Mouse (Mus musculus): ENCODE results near the gene Cd274. TPM values are rescaled to one million over a fixed set of nuclear protein-coding genes. Genes with fewer than 3 reads are reported as not detected.
A peak's percentile ranks its signal among the peaks of the same experiment; 100 is the strongest.

Gene Cd274
- total RNA-seq, 1 experiment: 0.62 TPM

DNA sequence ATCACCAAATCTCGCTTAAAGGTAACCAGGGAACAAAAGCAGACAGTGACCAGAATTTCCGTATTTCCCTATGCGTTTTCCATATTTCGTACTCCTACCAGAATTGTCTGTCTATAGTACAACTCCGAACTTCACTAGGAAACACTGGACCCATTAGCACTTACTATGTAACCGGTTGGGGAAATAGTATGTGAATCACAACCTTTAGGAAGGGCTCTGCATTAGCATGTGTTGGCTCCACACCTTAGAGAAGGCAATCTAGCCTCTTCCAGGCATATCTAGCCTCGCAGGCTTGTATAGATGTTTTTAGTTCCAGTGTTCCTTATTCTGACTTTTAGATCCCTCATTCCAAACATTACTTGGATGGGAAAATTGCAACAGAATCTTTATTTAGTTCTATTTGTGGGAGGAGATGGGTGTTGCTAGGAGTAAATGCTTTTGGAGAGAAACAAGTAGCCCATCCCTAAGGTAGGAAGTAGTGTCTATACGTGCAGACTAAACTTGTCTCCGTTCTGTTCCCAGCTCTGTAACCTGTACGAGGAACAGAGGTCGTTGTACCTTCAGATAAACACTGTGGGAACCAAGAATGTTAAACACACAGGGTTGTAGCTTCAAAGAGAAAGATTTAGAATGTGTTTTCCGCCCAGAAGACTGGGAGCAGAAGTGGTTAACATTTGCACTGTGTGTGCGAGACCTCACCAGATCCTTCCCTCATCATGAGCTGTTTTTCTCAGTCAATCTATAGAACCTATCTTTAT, 4.9 kb upstream of the Cd274 start:
- Histone ChIP-seq H3K36me3 (ENCODE audit: control insufficient read depth, insufficient read depth, low read length, poor library complexity, severe bottlenecking) (no peaks in the 10 kb centered on the region), H3K9me3 (ENCODE audit: control insufficient read depth, insufficient read depth, low read depth, low read length) (no peaks in the 10 kb centered on the region), H3K9ac (ENCODE audit: insufficient read depth, low read depth, low read length, poor library complexity, severe bottlenecking) (no peak overlapping the region), H3K4me1 (ENCODE audit: control insufficient read depth in 2 of 2, insufficient read depth in 2 of 2, low read length in 2 of 2, poor library complexity in 1 of 2) (peaks cover 0 to 6% of the 10 kb centered on the region in 2 experiments; a peak in 1 of 4 replicates), H3K27ac (ENCODE audit: insufficient read depth, low read depth, low read length, poor library complexity, severe bottlenecking) (no peak overlapping the region), H3K4me3 (ENCODE audit: insufficient read depth in 1 of 2, low read depth in 1 of 2, low read length in 2 of 2, poor library complexity in 1 of 2, severe bottlenecking in 1 of 2) (peak overlapping the region; percentile 23 to 82; a peak in 3 of 4 replicates)
- in situ Hi-C loops (cut with MboI; ENCODE audit: low sequenced_read_pairs in 2 of 2, unreplicated experiment in 2 of 2): no loop called here
- TF ChIP-seq MAFK (IDR thresholded peaks at IDR 0.05; ENCODE audit: insufficient read depth, low read depth, low read length) (no peak), ZC3H11A (IDR thresholded peaks at IDR 0.05; ENCODE audit: borderline replicate concordance, low read depth, low read length) (no peak), ZNF384 (IDR thresholded peaks at IDR 0.05; ENCODE audit: low read depth, low read length) (no peak), CHD2 (IDR thresholded peaks at IDR 0.05; ENCODE audit: low read depth, low read length) (no peak), HCFC1 (IDR thresholded peaks at IDR 0.05; ENCODE audit: borderline replicate concordance, insufficient read depth, low read length) (no peak)
- no peak for DNase-seq (ENCODE audit: low read depth, low spot score)

DNA sequence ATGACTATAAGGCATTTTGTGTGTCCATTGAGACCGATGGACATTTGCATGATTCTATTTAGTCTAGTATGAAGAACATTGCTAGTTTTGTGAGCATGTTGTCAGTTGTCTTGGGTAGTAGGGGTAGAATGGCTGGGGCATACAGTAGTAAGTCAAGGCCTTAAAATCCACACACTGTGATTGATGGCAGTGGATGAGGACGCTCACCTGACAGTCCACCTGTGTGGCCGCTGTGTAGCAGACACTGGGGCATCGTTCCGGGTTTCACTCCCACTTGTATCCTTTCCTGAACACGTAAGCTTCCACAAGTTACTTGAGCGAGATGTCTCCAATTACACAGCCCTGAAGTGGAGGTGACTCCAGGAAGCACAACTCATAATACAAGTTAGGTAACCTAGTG, 3.7 kb upstream of the Cd274 start:
- H3K4me3 ChIP-seq (ENCODE audit: insufficient read depth in 1 of 2, low read depth in 1 of 2, low read length in 2 of 2, poor library complexity in 1 of 2, severe bottlenecking in 1 of 2): no peak overlapping the region
- H3K9me3 ChIP-seq (ENCODE audit: control insufficient read depth, insufficient read depth, low read depth, low read length): no peaks in the 10 kb centered on the region
- H3K36me3 ChIP-seq (ENCODE audit: control insufficient read depth, insufficient read depth, low read length, poor library complexity, severe bottlenecking): no peaks in the 10 kb centered on the region
- no peak overlapping the region for H3K27ac ChIP-seq (ENCODE audit: insufficient read depth, low read depth, low read length, poor library complexity, severe bottlenecking)
- peaks cover 0 to 6% of the 10 kb centered on the region in 2 experiments; a peak in 2 of 4 replicates for H3K4me1 ChIP-seq (ENCODE audit: control insufficient read depth in 2 of 2, insufficient read depth in 2 of 2, low read length in 2 of 2, poor library complexity in 1 of 2)
- no peak overlapping the region for H3K9ac ChIP-seq (ENCODE audit: insufficient read depth, low read depth, low read length, poor library complexity, severe bottlenecking)
- DNase-seq (ENCODE audit: low read depth, low spot score): no peak
- in situ Hi-C loops (cut with MboI; ENCODE audit: low sequenced_read_pairs in 2 of 2, unreplicated experiment in 2 of 2): no loop called here
- TF ChIP-seq HCFC1 (IDR thresholded peaks at IDR 0.05; ENCODE audit: borderline replicate concordance, insufficient read depth, low read length) (no peak), ZNF384 (IDR thresholded peaks at IDR 0.05; ENCODE audit: low read depth, low read length) (no peak), MAFK (IDR thresholded peaks at IDR 0.05; ENCODE audit: insufficient read depth, low read depth, low read length) (no peak), CHD2 (IDR thresholded peaks at IDR 0.05; ENCODE audit: low read depth, low read length) (no peak), ZC3H11A (IDR thresholded peaks at IDR 0.05; ENCODE audit: borderline replicate concordance, low read depth, low read length) (no peak)

DNA sequence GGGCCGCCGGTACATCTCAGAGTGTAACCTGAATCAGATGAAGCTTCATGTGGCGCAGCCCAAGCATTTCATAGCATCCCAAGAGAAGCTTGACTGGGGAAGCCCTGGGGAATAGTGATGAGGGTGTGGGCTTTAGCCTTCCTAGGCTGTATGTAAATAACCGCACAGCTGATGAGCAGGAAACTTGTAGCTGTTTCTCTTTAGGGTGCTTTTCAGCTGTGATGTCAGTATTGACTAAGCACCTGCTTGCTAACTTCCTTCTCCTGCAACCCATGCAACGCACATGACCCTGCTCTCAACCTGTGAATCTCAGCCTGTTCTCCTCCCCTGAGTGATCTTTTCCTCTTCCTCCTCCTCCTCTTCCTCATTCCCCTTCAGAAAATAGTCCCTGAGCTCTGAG, 3.2 kb upstream of the Cd274 start:
- Histone ChIP-seq H3K4me1 (ENCODE audit: control insufficient read depth in 2 of 2, insufficient read depth in 2 of 2, low read length in 2 of 2, poor library complexity in 1 of 2) (peaks cover 0 to 6% of the 10 kb centered on the region in 2 experiments; a peak in 2 of 4 replicates), H3K36me3 (ENCODE audit: control insufficient read depth, insufficient read depth, low read length, poor library complexity, severe bottlenecking) (no peaks in the 10 kb centered on the region), H3K9ac (ENCODE audit: insufficient read depth, low read depth, low read length, poor library complexity, severe bottlenecking) (no peak overlapping the region), H3K27ac (ENCODE audit: insufficient read depth, low read depth, low read length, poor library complexity, severe bottlenecking) (no peak overlapping the region), H3K4me3 (ENCODE audit: insufficient read depth in 1 of 2, low read depth in 1 of 2, low read length in 2 of 2, poor library complexity in 1 of 2, severe bottlenecking in 1 of 2) (no peak overlapping the region), H3K9me3 (ENCODE audit: control insufficient read depth, insufficient read depth, low read depth, low read length) (no peaks in the 10 kb centered on the region)
- DNase-seq (ENCODE audit: low read depth, low spot score): no peak
- TF ChIP-seq MAFK (IDR thresholded peaks at IDR 0.05; ENCODE audit: insufficient read depth, low read depth, low read length) (no peak), CHD2 (IDR thresholded peaks at IDR 0.05; ENCODE audit: low read depth, low read length) (no peak), HCFC1 (IDR thresholded peaks at IDR 0.05; ENCODE audit: borderline replicate concordance, insufficient read depth, low read length) (no peak), ZNF384 (IDR thresholded peaks at IDR 0.05; ENCODE audit: low read depth, low read length) (no peak), ZC3H11A (IDR thresholded peaks at IDR 0.05; ENCODE audit: borderline replicate concordance, low read depth, low read length) (no peak)
- in situ Hi-C loops (cut with MboI; ENCODE audit: low sequenced_read_pairs in 2 of 2, unreplicated experiment in 2 of 2): no loop called here

DNA sequence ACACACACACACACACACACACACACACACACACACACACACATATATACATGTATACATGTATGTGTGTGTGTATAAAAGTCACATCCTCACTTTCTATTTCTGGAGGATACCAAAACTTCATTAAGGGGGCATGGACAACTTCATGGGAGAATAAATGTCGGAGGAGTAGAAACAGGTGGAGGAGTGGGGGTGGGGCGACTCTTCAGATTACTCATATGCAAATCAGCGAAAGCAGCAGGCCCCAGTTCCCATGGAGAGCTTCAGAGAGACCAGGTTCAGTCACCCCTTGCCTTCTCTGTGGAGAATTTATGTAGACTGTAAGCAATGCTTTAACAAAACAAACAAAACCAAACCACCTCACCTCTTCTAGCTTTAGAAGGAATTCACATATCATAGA, 2.1 kb upstream of the Cd274 start:
- DNase-seq (ENCODE audit: low read depth, low spot score): peak; percentile 57
- Histone ChIP-seq H3K36me3 (ENCODE audit: control insufficient read depth, insufficient read depth, low read length, poor library complexity, severe bottlenecking) (no peaks in the 10 kb centered on the region), H3K9me3 (ENCODE audit: control insufficient read depth, insufficient read depth, low read depth, low read length) (no peaks in the 10 kb centered on the region), H3K9ac (ENCODE audit: insufficient read depth, low read depth, low read length, poor library complexity, severe bottlenecking) (no peak overlapping the region), H3K4me3 (ENCODE audit: insufficient read depth in 1 of 2, low read depth in 1 of 2, low read length in 2 of 2, poor library complexity in 1 of 2, severe bottlenecking in 1 of 2) (no peak overlapping the region), H3K4me1 (ENCODE audit: control insufficient read depth in 2 of 2, insufficient read depth in 2 of 2, low read length in 2 of 2, poor library complexity in 1 of 2) (peaks cover 0 to 6% of the 10 kb centered on the region in 2 experiments; a peak in 2 of 4 replicates), H3K27ac (ENCODE audit: insufficient read depth, low read depth, low read length, poor library complexity, severe bottlenecking) (no peak overlapping the region)
- in situ Hi-C loops (cut with MboI; ENCODE audit: low sequenced_read_pairs in 2 of 2, unreplicated experiment in 2 of 2): no loop called here
- TF ChIP-seq ZC3H11A (IDR thresholded peaks at IDR 0.05; ENCODE audit: borderline replicate concordance, low read depth, low read length) (no peak), CHD2 (IDR thresholded peaks at IDR 0.05; ENCODE audit: low read depth, low read length) (no peak), HCFC1 (IDR thresholded peaks at IDR 0.05; ENCODE audit: borderline replicate concordance, insufficient read depth, low read length) (no peak), ZNF384 (IDR thresholded peaks at IDR 0.05; ENCODE audit: low read depth, low read length) (no peak), MAFK (IDR thresholded peaks at IDR 0.05; ENCODE audit: insufficient read depth, low read depth, low read length) (no peak)
